Mouse (Mus musculus): ENCODE measurements around the gene Myo1h.

Myo1h gene

GRCm38 (mm10) chr5:114407269-114407668 is 118.3 kb downstream of the Myo1h start:
- DNase-seq = peak; percentile 55 to 77

GRCm38 (mm10) chr5:114407810-114408209 is 118.8 kb downstream of the Myo1h start:
- DNase-seq = no peak

GRCm38 (mm10) chr5:114408846-114409245 is 119.9 kb downstream of the Myo1h start:
- no peak for DNase-seq

GRCm38 (mm10) chr5:114410429-114410828 is 121.5 kb downstream of the Myo1h start:
- DNase-seq = no peak

GRCm38 (mm10) chr5:114412361-114412998 is 123.5 kb downstream of the Myo1h start:
- no peak for DNase-seq

- DNase-seq = no peak
Measured at GRCm38 (mm10) chr5:114413067-114413735, 124.2 kb downstream of the Myo1h start.
